Mouse (Mus musculus) forebrain, embryonic 15.5 days (tissue): ENCODE measurements around the gene Dock9. TPM values are rescaled to one million over a fixed set of nuclear protein-coding genes. Genes with fewer than 3 reads are reported as not detected.
A peak's percentile ranks its signal among the peaks of the same experiment; 100 is the strongest.

Experiments
- ATAC-seq: fragments of 200-750 bp; cut with Nextera tagmentation; replicated peaks from 2 replicates; pipeline ENCODE4 v1.8.0; 2017; ENCODE audit warnings: mild to moderate bottlenecking, moderate TSS enrichment, moderate library complexity
- H3K27ac ChIP-seq: fragments of 300-500 bp; sonication (generic); replicated peaks from 2 replicates; pipeline ENCODE4 v1.5.1; 2015; ENCODE audit warnings: mild to moderate bottlenecking, inconsistent platforms
- H3K27me3 ChIP-seq: fragments of 300-500 bp; sonication (generic); 2 replicates; pipeline ENCODE4 v1.6.1; 2015; ENCODE audit warnings: inconsistent platforms
- H3K36me3 ChIP-seq: fragments of 300-500 bp; sonication (generic); 2 replicates; pipeline ENCODE4 v1.6.1; 2015; ENCODE audit warnings: mild to moderate bottlenecking, inconsistent platforms
- H3K4me1 ChIP-seq: fragments of 300-500 bp; sonication (generic); 2 replicates; pipeline ENCODE4 v1.6.1; 2015; ENCODE audit warnings: inconsistent platforms
- H3K4me2 ChIP-seq: fragments of 300-500 bp; sonication (generic); replicated peaks from 2 replicates; pipeline ENCODE4 v1.6.1; 2015; ENCODE audit warnings: mild to moderate bottlenecking, inconsistent platforms
- H3K4me3 ChIP-seq: fragments of 300-500 bp; sonication (generic); 2 replicates; pipeline ENCODE4 v1.5.1; 2015; ENCODE audit warnings: mild to moderate bottlenecking, inconsistent platforms
- H3K9ac ChIP-seq: fragments of 300-500 bp; sonication (generic); replicated peaks from 2 replicates; pipeline ENCODE4 v1.6.1; 2015; ENCODE audit warnings: mild to moderate bottlenecking, inconsistent platforms
- H3K9me3 ChIP-seq: fragments of 300-500 bp; sonication (generic); 2 replicates; pipeline ENCODE4 v1.6.1; 2016; ENCODE audit warnings: inconsistent platforms
- WGBS: fragments of 180-500 bp; shearing (Covaris S2); methylation state at CpG from one replicate; pipeline ENCODE4 v1.1.7; 2015; ENCODE audit warnings: mixed read lengths; 5-methylcytosine and 5-hydroxymethylcytosine counted together
- polyA plus RNA-seq: library from polyadenylated mRNA; unstranded; fragments of >200 nt; fragmentation: Nextera tagmentation; extraction: Ambion mirVana; gene quantifications from 2 replicates; pipeline ENCODE4 v1.2.1, GENCODE M21; 2015

Dock9 gene
- polyA plus RNA-seq, 1 experiment from 2014 or later = 11.1 TPM

GRCm38 (mm10) chr14:121615431-121615830 lies 182.2 kb downstream of the Dock9 start:
- 85% methylated on average over 10 of the region's 10 CpGs for WGBS
- H3K9me3 ChIP-seq = no peaks in the 10 kb centered on the region
- no peak overlapping the region for H3K4me2 ChIP-seq
- ATAC-seq = no peak
- no peak overlapping the region for H3K27ac ChIP-seq
- peaks cover 13% of the 10 kb centered on the region for H3K4me1 ChIP-seq
- no peaks in the 10 kb centered on the region for H3K27me3 ChIP-seq
- no peaks in the 10 kb centered on the region for H3K36me3 ChIP-seq
- H3K4me3 ChIP-seq = no peak overlapping the region
- no peak overlapping the region for H3K9ac ChIP-seq

DNA sequence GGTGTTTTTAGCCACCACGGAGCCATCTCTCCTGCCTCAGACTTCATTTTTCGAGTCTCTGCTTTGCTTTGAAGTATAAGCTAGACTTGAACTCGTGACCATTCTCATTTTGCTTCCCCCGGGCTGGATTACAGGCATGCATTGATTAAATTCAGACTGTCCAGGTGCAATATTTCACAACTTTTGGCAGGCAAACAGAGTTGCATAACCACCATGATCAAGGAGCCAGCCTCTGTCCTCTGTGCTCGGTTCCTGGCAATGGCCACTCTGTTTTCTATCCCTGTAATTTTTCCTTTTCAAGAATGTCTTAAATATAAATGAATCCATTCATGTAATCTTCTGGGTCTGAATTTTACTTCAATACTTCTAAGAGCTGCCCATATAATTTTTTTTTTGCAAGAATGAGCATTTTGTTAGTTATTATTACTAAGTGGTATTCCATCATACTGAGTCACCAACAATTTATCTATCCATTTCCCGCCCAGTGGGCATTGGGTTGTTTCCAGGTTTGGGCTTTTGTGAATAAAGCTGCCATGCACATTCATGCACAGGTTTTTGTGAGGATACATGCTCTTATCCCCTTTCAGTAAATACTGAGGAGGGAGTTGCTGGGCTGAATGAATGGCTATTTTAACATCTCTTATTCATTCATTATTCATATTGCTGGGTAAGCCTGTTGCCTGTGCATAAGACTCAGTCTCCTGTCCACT lies 183.0 kb downstream of the Dock9 start:
- WGBS = 76% methylated on average over 6 of the region's 6 CpGs
- Histone ChIP-seq H3K27ac (no peak overlapping the region), H3K9me3 (no peaks in the 10 kb centered on the region), H3K27me3 (no peaks in the 10 kb centered on the region), H3K36me3 (no peaks in the 10 kb centered on the region), H3K4me2 (no peak overlapping the region), H3K4me1 (peaks cover 13% of the 10 kb centered on the region), H3K4me3 (no peak overlapping the region), H3K9ac (no peak overlapping the region)
- no peak for ATAC-seq

DNA sequence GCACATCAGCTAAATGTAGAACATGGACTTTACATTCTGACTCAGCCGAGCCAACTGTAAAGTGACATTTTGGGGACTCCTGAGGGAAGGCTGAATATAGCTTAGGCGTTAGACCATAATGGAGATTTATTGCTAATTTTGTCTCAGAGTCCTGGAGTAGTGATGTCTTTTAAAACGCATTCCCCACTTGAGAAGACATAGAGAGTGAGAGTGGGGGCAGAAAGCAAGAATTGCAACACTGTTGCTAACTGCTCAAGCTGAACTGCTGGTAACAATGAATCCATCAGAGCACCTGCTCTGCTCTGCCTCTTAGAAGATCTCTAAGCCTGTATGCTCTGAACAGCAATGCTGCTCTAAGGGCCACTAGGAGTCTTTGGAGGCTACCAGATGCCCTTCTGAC lies 184.1 kb downstream of the Dock9 start:
- no peaks in the 10 kb centered on the region for H3K9me3 ChIP-seq
- H3K27me3 ChIP-seq = no peaks in the 10 kb centered on the region
- H3K4me2 ChIP-seq = no peak overlapping the region
- no peak for ATAC-seq
- peaks cover 11% of the 10 kb centered on the region for H3K4me1 ChIP-seq
- H3K4me3 ChIP-seq = no peak overlapping the region
- no peak overlapping the region for H3K9ac ChIP-seq
- no peak overlapping the region for H3K27ac ChIP-seq
- H3K36me3 ChIP-seq = 0 out of 2 replicates have a peak, but pooled peaks cover 3% of the 10 kb centered on the region
- WGBS = 72% methylated on average over 3 of the region's 3 CpGs

- no peaks in the 10 kb centered on the region for H3K27me3 ChIP-seq
- no peak overlapping the region for H3K9ac ChIP-seq
- H3K36me3 ChIP-seq = 0 out of 2 replicates have a peak, but pooled peaks cover 3% of the 10 kb centered on the region
- H3K4me2 ChIP-seq = no peak overlapping the region
- WGBS = 94% methylated on average over 4 of the region's 4 CpGs
- no peaks in the 10 kb centered on the region for H3K9me3 ChIP-seq
- ATAC-seq = no peak
- no peak overlapping the region for H3K4me3 ChIP-seq
- no peak overlapping the region for H3K27ac ChIP-seq
- H3K4me1 ChIP-seq = peaks cover 6% of the 10 kb centered on the region
Observed at GRCm38 (mm10) chr14:121612926-121613325, 184.7 kb downstream of the Dock9 start.

DNA sequence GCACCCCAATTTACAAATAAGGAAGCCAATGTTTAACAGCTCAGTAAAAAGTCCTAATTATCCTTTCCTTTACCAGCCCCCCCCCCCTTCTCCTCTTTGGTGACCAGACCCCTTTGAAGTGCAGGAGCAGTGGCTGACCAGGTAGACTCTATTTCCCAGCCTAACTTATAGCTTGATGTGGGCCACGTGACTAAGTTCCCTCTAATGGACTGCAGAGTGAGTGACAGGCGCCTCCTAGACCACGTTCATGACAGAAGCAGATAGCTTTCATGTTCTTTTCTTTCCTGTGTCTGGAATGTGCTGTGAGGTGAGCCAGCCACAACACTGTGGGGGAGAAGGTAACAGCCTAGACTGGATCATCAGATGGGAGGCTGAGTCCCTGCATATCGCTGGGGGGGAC lies 186.1 kb downstream of the Dock9 start:
- Histone ChIP-seq H3K36me3 (0 out of 2 replicates have a peak, but pooled peaks cover 3% of the 10 kb centered on the region), H3K4me2 (no peak overlapping the region), H3K27me3 (no peaks in the 10 kb centered on the region), H3K27ac (no peak overlapping the region), H3K9ac (no peak overlapping the region), H3K4me1 (no peaks in the 10 kb centered on the region), H3K4me3 (no peak overlapping the region), H3K9me3 (no peaks in the 10 kb centered on the region)
- WGBS = 69% methylated on average over 4 of the region's 4 CpGs
- ATAC-seq = no peak

GRCm38 (mm10) chr14:121611098-121611497 lies 186.5 kb downstream of the Dock9 start:
- 64% methylated on average over 4 of the region's 4 CpGs for WGBS

DNA sequence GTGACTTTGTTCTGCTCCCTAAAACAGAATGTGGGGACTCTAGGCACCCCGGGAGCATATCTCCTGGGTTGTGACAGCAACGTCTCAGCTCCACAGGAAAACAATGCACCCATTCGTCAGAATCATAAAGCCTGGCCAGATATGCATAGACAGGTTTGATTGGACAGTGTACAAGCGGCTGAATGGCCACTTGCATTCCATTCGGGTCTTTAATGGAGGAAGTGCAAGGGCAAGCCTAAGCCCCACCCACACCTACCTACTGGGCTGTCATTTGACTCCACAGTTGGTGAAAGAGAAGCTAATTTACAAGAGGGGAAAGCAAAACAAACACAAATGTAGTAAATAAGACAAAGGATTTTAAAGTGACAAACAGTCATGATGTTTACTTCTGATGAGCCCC lies 189.1 kb downstream of the Dock9 start:
- H3K9ac ChIP-seq = no peak overlapping the region
- 0 out of 2 replicates have a peak, but pooled peaks cover 3% of the 10 kb centered on the region for H3K36me3 ChIP-seq
- no peak for ATAC-seq
- no peak overlapping the region for H3K4me3 ChIP-seq
- H3K4me1 ChIP-seq = peaks cover 10% of the 10 kb centered on the region; the same call in 1 of the 2 replicates
- no peaks in the 10 kb centered on the region for H3K27me3 ChIP-seq
- no peak overlapping the region for H3K4me2 ChIP-seq
- H3K9me3 ChIP-seq = no peaks in the 10 kb centered on the region
- H3K27ac ChIP-seq = no peak overlapping the region
- 9% methylated on average over 5 of the region's 5 CpGs for WGBS

More at GRCm38 (mm10) chr14:121611098-121611497, 186.5 kb downstream of the Dock9 start:
- H3K4me2 ChIP-seq = no peak overlapping the region
- 0 out of 2 replicates have a peak, but pooled peaks cover 3% of the 10 kb centered on the region for H3K36me3 ChIP-seq
- no peaks in the 10 kb centered on the region for H3K27me3 ChIP-seq
- no peak for ATAC-seq
- H3K4me1 ChIP-seq = no peaks in the 10 kb centered on the region
- no peak overlapping the region for H3K4me3 ChIP-seq
- no peaks in the 10 kb centered on the region for H3K9me3 ChIP-seq
- H3K9ac ChIP-seq = no peak overlapping the region
- no peak overlapping the region for H3K27ac ChIP-seq

DNA sequence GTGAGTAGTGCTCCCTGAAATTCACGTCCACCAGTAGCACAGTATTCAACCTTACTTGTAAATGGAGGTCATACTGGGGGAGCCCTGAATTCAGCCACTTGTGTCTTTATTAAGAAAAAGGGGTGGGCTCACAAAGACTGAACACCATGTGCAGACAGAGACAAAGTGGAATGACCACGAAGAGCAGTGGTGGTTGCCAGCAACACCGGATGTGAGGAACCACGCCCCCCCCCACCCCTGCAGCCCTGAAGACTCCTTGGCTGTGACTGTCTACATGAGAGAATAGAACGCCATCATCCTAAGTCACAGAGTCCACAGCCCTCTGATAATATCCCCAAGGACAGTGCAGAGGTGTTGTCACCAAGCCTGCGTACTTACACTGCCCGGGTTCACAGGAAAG lies 191.2 kb downstream of the Dock9 start:
- no peak overlapping the region for H3K4me3 ChIP-seq
- no peak overlapping the region for H3K4me2 ChIP-seq
- no peaks in the 10 kb centered on the region for H3K9me3 ChIP-seq
- no peak overlapping the region for H3K27ac ChIP-seq
- 87% methylated on average over 7 of the region's 7 CpGs for WGBS
- H3K36me3 ChIP-seq = 0 out of 2 replicates have a peak, but pooled peaks cover 3% of the 10 kb centered on the region
- H3K4me1 ChIP-seq = peaks cover 10% of the 10 kb centered on the region; the same call in 1 of the 2 replicates
- no peak overlapping the region for H3K9ac ChIP-seq
- H3K27me3 ChIP-seq = no peaks in the 10 kb centered on the region
- no peak for ATAC-seq

DNA sequence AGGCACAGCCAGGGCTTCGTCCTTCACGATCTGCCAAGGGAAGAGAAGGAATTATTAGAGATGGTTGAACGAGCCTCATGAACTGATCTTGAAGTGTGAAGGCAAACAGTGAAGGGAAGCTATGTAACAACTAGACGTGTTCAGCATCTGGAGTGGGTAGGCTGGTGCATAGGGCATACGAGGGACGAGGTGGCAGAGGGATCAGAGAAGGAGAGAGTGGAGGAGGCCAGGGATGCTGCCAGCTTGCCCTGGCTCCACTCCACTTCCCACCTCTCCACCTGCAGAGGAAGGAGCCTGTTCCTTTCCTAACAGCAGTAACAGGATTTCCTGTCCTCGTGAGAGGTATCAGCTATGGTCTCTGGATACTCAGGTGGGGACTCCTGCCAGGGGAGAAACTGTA lies 192.4 kb downstream of the Dock9 start:
- H3K27me3 ChIP-seq = no peaks in the 10 kb centered on the region
- H3K4me2 ChIP-seq = no peak overlapping the region
- 0 out of 2 replicates have a peak overlapping the region, but pooled peaks have one; percentile 12 for H3K27ac ChIP-seq
- 0 out of 2 replicates have a peak, but pooled peaks cover 3% of the 10 kb centered on the region for H3K36me3 ChIP-seq
- H3K9ac ChIP-seq = no peak overlapping the region
- H3K4me1 ChIP-seq = peaks cover 10% of the 10 kb centered on the region; the same call in 1 of the 2 replicates
- no peak for ATAC-seq
- no peaks in the 10 kb centered on the region for H3K9me3 ChIP-seq
- no peak overlapping the region for H3K4me3 ChIP-seq
- WGBS = 46% methylated on average over 7 of the region's 7 CpGs

- ATAC-seq = no peak
- H3K27ac ChIP-seq = peak overlapping the region; percentile 12; the same call in 1 of the 2 replicates
- H3K36me3 ChIP-seq = 0 out of 2 replicates have a peak, but pooled peaks cover 3% of the 10 kb centered on the region
- 54% methylated on average over 4 of the region's 4 CpGs for WGBS
- no peak overlapping the region for H3K4me2 ChIP-seq
- H3K9me3 ChIP-seq = no peaks in the 10 kb centered on the region
- H3K4me3 ChIP-seq = no peak overlapping the region
- no peak overlapping the region for H3K9ac ChIP-seq
- no peaks in the 10 kb centered on the region for H3K27me3 ChIP-seq
- peaks cover 10% of the 10 kb centered on the region; the same call in 1 of the 2 replicates for H3K4me1 ChIP-seq
Observed at GRCm38 (mm10) chr14:121604565-121604964, 193.1 kb downstream of the Dock9 start.

DNA sequence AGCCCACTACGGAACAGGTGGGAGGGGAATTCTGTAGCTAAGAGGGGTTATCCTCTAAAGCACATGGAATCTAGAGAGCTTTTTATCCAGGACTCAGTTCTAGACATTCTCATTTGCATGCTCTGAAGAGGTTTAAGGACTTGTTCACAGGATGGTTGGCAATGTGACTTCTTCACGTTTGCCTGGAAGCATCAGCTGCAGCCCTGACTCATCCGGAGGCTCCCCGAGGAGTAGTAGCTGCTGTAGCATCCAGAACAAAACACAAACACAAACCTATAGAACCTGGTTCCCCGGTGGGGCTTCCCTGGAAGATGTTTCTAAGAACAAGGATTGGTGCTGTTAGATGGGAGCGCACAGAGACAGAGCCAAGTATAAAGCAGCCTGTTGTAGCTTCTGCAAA lies 195.0 kb downstream of the Dock9 start:
- Histone ChIP-seq H3K9me3 (no peaks in the 10 kb centered on the region), H3K4me2 (no peak overlapping the region), H3K27ac (no peak overlapping the region), H3K27me3 (no peaks in the 10 kb centered on the region), H3K4me1 (peaks cover 10% of the 10 kb centered on the region; the same call in 1 of the 2 replicates), H3K9ac (no peak overlapping the region), H3K4me3 (no peak overlapping the region), H3K36me3 (no peaks in the 10 kb centered on the region)
- no peak for ATAC-seq
- whole genome bisulfite sequencing = 76% methylated on average over 6 of the region's 6 CpGs

- Histone ChIP-seq H3K27ac (no peak overlapping the region), H3K27me3 (no peaks in the 10 kb centered on the region), H3K9me3 (no peaks in the 10 kb centered on the region), H3K4me1 (peaks cover 10% of the 10 kb centered on the region; the same call in 1 of the 2 replicates), H3K36me3 (no peaks in the 10 kb centered on the region), H3K4me2 (no peak overlapping the region), H3K4me3 (no peak overlapping the region), H3K9ac (no peak overlapping the region)
- WGBS = 95% methylated on average over 4 of the region's 4 CpGs
- no peak for ATAC-seq
Observed at GRCm38 (mm10) chr14:121600538-121600937, 197.1 kb downstream of the Dock9 start.
